Mouse (Mus musculus): Measurements from ENCODE around the gene Zfp28. TPM values are rescaled to one million over a fixed set of nuclear protein-coding genes. Genes with fewer than 3 reads are reported as not detected.
A peak's percentile ranks its signal among the peaks of the same experiment; 100 is the strongest.

The Zfp28 gene
- total RNA-seq, 2 experiments from 2014 or later, result 5.0 to 8.9 TPM

DNA sequence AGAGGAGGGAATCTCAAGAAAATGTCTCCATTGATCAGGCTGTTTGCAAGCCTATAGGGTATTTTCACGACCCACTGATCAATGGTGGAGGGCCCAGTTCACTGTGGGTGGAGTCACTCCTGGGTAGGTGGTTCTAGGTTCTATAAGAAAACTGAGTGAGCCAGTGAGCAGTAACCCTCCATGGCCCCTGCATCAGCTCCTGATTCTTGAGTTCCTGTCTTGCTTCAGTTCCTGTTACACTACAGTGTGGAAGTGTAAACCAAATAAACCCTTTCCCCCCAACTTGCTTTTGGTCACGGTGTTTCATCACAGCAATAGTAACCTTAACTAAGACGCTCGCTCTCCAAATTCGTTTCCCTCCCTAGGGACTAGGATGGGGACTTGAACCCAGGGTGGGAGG is 5.9 kb downstream of the Zfp28 start:
- intact Hi-C loops (cut with DNase I), result no loop called here
- no peak for DNase-seq (ENCODE audit: low spot score in 2 of 2)

DNA sequence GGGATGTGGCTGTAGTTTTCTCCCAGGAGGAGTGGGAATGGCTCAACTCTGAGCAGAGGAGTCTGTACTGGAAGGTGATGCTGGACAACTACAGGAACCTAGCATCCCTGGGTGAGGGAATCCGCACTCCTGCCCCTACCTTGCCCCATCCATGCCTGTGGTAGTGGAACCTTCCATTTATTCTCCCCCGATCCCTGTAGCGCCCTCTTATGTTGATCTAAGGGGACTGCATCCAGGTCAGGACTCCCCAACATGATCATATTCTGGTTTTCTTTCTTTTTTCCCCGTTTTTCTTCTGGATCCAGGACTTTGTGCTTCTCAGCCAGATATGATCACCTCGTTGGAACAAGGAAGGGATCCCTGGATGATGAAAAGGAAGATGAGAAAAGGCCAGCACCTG is 6.4 kb downstream of the Zfp28 start:
- DNase-seq (ENCODE audit: low spot score in 2 of 2), result no peak
- intact Hi-C loops (cut with DNase I), result no loop called here

DNA sequence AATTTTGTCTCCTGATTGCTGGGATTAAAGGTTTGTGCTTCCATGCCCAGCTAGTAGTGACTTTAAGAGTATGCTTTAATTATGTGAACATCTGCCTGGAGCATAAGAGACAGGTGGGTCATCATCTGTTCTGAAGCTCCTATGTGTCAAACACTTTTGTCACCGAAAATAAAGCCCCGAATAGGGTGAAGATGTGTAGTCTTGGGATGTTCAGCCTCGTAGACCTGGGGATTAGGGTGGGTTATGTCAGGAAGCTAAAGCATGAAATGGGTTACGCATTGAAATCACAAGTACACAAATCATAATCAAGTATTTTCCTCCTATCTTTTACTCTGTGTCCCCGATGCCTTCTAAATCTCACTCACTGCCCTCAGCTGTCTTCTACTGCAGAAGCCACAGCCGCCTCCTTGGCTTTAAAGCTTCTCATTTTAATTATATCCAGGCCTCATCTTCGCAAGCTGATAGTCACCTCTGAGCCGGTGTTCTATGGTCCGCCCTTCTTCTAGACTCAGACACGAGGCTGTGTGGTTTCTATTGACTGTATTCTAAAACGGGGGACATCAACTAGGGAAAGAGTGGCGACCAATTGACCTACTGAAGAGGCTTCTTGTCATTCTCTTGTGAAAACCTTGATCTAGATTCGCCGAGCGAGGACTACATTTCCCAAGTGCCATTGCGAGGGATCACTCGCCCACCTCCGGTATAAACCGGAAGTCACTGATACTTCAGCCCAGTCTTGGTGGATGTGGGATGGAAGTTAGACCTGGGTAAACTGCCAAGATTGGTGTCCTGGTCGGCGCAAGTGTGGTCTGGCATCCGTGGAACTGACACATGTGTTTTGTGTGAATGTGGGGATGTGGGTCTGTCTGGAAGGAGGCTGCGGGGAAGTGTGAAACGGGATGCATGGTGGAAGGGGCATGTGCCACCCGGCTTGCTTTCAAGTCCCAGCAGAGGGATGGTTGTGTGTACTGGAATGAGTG is 15.2 kb downstream of the Zfp28 start, which contains the start of gene Smim17:
Gene Smim17 (plus strand): TSS at position 720 of the 980 bp plus-strand sequence.
- DNase-seq (ENCODE audit: low spot score in 2 of 2), result peak; percentile 75 to 82
- intact Hi-C loops (cut with DNase I), result no loop called here

DNA sequence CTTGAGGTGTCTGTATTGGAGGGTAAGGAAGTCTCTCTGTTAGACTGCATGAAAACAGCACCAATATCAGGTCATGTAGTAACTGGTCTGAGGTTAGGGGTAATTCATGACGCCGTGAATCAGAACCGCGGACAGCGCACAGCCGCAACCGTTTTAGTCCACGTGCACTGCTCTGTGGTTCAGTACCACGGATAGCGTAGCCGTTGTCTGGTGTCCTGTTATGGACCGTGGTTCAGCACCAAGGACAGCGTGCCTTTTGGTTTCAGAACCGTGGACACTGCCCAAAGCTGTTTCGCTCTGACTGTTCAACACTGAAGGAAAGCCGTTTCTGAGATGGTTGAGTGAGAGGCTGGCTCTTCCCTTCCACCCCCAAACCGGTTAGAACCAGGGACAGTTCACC is 26.9 kb downstream of the Zfp28 start, which contains the start of gene Gm20715:
Gene Gm20715 (plus strand): TSS at position 235 of the 400 bp plus-strand sequence.
- peak; percentile 83 to 84 for DNase-seq (ENCODE audit: low spot score in 2 of 2)
- intact Hi-C loops (cut with DNase I), result no loop called here

DNA sequence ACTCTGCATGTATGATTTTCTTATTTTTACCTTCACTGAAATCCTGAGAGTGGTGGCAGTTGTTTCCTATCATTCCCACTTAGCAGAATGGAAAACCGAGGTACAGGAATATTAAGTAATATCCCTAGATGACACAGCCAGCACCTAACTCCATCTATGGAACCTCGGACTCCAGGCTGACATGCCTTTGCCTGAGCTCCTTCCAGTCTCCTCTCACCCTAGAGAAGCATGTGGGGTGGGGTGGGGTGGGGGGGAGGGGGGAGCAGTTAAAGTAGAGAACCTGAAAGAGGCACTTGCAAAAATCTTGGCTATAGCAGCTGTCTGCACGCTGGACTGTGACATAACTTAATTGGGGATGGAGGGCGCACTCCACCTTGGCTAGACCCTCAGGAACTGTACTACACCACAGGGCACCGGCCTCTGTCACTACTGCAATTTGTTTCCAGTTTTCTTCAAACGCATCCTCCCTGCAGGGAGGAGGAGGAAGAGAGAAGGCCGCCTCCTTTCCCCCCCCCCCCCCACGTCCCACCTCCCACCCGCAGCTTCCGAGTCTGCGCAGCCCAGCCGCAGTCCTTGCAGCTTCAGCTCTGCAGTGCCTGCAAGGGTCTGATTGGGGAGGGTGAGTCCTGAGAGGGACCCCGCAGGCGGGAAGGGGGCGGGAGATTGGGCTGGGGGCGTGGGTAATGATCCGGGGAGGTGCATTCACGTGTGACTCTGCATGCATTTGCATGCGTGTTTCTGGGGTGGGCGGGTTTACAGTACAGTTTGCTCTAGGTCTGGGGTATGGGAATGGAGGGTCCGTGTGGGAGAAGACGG is 31.7 kb downstream of the Zfp28 start:
- intact Hi-C loops (cut with DNase I), result loop anchor here (5.0 kb wide), 1 partner anchor 53 kb away; the partner anchor contains the start of gene Zfp78
- peak; percentile 43 to 52 for DNase-seq (ENCODE audit: low spot score in 2 of 2)

DNA sequence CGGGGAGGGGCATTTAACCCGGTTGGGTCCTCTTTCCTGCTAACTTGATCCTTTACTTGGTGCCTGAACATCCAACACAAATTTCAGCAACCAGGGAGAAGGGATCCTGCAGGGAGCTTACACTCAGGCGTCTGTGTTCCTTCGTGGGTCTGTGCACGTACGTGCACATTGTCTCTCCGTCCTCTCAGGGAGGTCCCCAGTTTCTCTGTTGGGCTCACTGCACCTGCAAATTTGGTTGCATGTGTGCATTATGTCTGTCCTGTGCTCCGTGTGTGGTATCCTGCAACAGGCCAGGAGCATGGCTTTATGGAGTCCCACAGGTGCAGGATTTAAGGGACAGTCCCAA is 32.3 kb downstream of the Zfp28 start:
- intact Hi-C loops (cut with DNase I), result loop anchor here (5.0 kb wide), 1 partner anchor 53 kb away; the partner anchor contains the start of gene Zfp78
- DNase-seq (ENCODE audit: low spot score in 2 of 2), result no peak

DNA sequence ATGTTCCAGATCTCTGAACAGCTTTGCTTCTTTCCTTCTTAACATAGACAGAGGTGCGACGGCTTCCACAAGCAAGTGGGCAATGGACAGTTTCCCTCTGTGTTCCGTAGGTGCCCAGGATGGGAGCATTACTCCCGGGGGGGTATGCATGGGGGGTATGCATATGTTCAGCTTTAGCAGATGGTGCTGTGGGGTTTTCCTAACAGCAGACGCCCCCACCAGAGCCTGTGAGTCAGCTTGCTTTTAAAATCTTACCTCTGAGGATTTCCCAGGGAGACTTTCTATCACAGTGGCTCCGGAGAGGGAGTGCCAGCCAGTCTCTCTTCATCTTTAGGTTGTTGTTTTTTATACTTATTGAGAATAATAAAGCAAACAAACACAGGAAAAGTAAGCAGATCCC is 36.8 kb downstream of the Zfp28 start:
- peak; percentile 50 to 52 for DNase-seq (ENCODE audit: low spot score in 2 of 2)
- intact Hi-C loops (cut with DNase I), result loop anchor here (5.0 kb wide), 1 partner anchor 58 kb away; the partner anchor contains the start of gene Zfp78

DNA sequence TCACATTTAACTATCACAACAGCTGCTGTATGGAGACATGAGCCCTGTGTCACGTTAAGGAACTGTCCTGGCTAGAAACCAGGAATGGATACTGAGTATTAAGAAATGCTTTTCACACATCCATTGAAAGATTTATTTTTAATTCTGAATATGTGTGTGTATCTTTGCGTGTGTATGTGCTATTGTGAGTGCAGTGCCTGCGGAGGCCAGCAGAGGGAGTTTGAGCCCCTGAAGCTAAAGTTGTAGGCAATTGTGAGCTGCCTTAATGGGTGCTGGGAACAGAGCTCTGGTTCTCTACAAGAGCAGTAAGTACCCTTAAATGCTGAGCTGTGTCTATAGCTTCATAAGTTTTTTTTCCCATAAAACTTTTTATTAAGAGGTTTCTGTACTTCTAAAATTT is 46.3 kb downstream of the Zfp28 start:
- intact Hi-C loops (cut with DNase I), result no loop called here
- DNase-seq (ENCODE audit: low spot score in 2 of 2), result no peak

DNA sequence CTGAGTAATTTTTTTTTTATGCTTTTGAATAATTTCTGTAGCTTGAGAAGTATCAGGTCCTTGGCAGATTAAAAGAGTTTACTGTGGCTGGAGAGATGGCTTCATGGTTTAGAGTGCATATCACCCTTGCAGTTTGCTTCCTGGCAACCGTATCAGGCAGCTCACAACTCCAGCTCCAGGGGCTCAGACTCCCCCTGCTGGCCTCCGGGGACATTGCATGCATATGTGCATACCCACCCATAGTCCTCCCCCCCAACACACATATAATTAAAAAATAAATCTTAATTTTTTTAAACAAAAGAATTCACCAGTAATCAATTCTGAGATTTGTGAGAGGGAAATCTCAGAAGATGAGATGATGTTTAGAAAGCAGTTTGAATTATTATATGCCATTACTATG is 47.2 kb downstream of the Zfp28 start:
- DNase-seq (ENCODE audit: low spot score in 2 of 2), result no peak
- intact Hi-C loops (cut with DNase I), result loop anchor here (5.0 to 10.0 kb wide), 4 partner anchors 68 to 864 kb away; partner anchors contain the start of genes Zfp78 and Zim1

DNA sequence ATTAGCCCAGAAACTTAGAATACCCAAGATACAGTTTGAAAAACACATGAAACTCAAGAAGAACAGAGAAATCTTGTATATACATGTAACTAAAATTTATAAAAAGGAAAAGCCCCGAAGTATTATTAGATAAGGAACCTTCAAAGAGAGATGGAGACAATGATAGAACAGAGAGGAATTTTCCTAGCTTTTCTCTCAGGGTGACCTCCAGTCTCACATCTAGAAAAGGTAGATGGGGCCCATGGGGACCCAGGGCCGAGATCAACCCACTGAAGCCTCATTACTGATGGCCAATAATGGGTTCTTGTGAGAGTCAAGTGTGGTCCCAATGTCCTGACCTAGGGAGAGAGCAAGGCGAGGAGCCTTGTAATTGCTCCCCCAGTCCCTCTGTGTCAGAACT is 55.3 kb downstream of the Zfp28 start, which contains the start of gene Olfr1344:
Gene Olfr1344 (plus strand): TSS at position 301 of the 400 bp plus-strand sequence.
- intact Hi-C loops (cut with DNase I), result loop anchor here (5.0 to 10.0 kb wide), 4 partner anchors 149 to 856 kb away; partner anchors contain the start of gene Zim1

DNA sequence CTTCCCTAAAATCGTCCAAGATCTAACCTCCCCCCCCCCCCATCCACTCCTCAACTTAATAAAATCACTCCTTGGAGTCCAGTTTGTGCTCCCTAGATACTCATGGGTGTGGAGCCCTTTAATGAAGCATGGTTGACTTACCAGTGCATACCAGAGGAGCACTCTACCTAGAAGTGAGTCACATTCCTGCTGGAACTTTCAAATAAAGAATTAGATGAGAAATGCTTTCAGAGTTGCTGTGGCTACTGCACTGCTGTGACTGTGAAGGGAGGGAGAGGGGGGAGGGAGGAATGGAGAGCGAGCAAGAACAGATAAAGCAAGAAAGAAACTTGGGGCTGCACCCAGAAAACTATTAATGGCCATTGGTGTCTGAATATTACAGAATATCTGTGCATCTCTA is 58.1 kb downstream of the Zfp28 start:
- intact Hi-C loops (cut with DNase I), result no loop called here
- no peak for DNase-seq (ENCODE audit: low spot score in 2 of 2)

More for the DNA sequence above, 55.3 kb downstream of the Zfp28 start, which contains the start of gene Olfr1344:
- DNase-seq (ENCODE audit: low spot score in 2 of 2), result no peak

Other genes starting within 250 kb of the Zfp28 start
- gene Zfp787, start 227.3 kb upstream of the Zfp28 start, total RNA-seq (2021), result 10 to 100 TPM; 26.9 to 29.1 TPM
- 10 to 100 TPM; 51.0 to 58.8 TPM for gene Zfp444, start 211.1 kb upstream of the Zfp28 start, total RNA-seq (2021)
- not detected for gene Galp, start 186.2 kb upstream of the Zfp28 start, total RNA-seq (2021)
- gene Zscan5b, start 161.0 kb upstream of the Zfp28 start, total RNA-seq (2021), result not detected
- not detected for gene Epp13, start 130.6 kb upstream of the Zfp28 start, total RNA-seq (2021)
- 10 to 100 TPM; 10.1 to 12.1 TPM for gene Zfp667, start 96.7 kb upstream of the Zfp28 start, total RNA-seq (2021)
- gene Zfp583, start 52.0 kb upstream of the Zfp28 start, total RNA-seq (2021), result 10 to 100 TPM; 11.8 to 13.7 TPM
- 1 to 10 TPM; 7.4 to 7.5 TPM for gene Gm3854, start 39.5 kb upstream of the Zfp28 start, total RNA-seq (2021)
- 1 to 10 TPM; 2.9 to 3.1 TPM for gene Zfp78, start 20.0 kb upstream of the Zfp28 start, total RNA-seq (2021)
- 10 to 100 TPM; 15.7 to 17.9 TPM for gene Smim17, start 15.4 kb downstream of the Zfp28 start, total RNA-seq (2021)
- gene Gm20715, start 27.0 kb downstream of the Zfp28 start, total RNA-seq (2021), result under 1 TPM in 1 of 2 experiments, not detected in 1; 0.37 TPM
- gene Olfr1344, start 55.4 kb downstream of the Zfp28 start, total RNA-seq (2021), result 1 to 10 TPM in 1 of 2 experiments, under 1 TPM in 1; 0.97 to 2.0 TPM
- not detected for gene Olfr1336, start 72.9 kb downstream of the Zfp28 start, total RNA-seq (2021)
- not detected for gene Olfr1346, start 83.8 kb downstream of the Zfp28 start, total RNA-seq (2021)
- gene Olfr5, start 103.6 kb downstream of the Zfp28 start, total RNA-seq (2021), result not detected
- not detected for gene Olfr1347, start 116.5 kb downstream of the Zfp28 start, total RNA-seq (2021)
- gene Olfr1348, start 125.5 kb downstream of the Zfp28 start, total RNA-seq (2021), result not detected
- gene Olfr1349, start 139.7 kb downstream of the Zfp28 start, total RNA-seq (2021), result not detected
- gene Olfr1350, start 181.5 kb downstream of the Zfp28 start, total RNA-seq (2021), result not detected